Mouse (Mus musculus): ENCODE data around the gene Mb.
A peak's percentile ranks its signal among the peaks of the same experiment; 100 is the strongest.

Mb gene

GRCm38 (mm10) chr15:77025884-77026583 is 24.4 kb downstream of the Mb start:
- DNase-seq = no peak

- no peak for DNase-seq
Measured at GRCm38 (mm10) chr15:77022401-77022957, 28.0 kb downstream of the Mb start.

GRCm38 (mm10) chr15:77021851-77022250 is 28.6 kb downstream of the Mb start:
- DNase-seq = no peak

GRCm38 (mm10) chr15:77021056-77021455 is 29.4 kb downstream of the Mb start:
- DNase-seq = no peak

GRCm38 (mm10) chr15:77020136-77020535 is 30.3 kb downstream of the Mb start:
- DNase-seq = no peak

GRCm38 (mm10) chr15:77019533-77019932 is 30.9 kb downstream of the Mb start:
- DNase-seq = no peak

GRCm38 (mm10) chr15:77018740-77019340 is 31.6 kb downstream of the Mb start:
- DNase-seq = peak; percentile 59 to 69

GRCm38 (mm10) chr15:77017897-77018296 is 32.6 kb downstream of the Mb start:
- no peak for DNase-seq

- DNase-seq = no peak
Measured at GRCm38 (mm10) chr15:77016509-77016908, 34.0 kb downstream of the Mb start.

- DNase-seq = peak in 1 of 2 experiments; percentile 14
Measured at GRCm38 (mm10) chr15:77014985-77015384, 35.5 kb downstream of the Mb start.

- peak in 1 of 2 experiments; percentile 32 for DNase-seq
Measured at GRCm38 (mm10) chr15:77014431-77014830, 36.0 kb downstream of the Mb start.

GRCm38 (mm10) chr15:77013753-77014241 is 36.7 kb downstream of the Mb start:
- peak; percentile 61 to 74 for DNase-seq

- DNase-seq = no peak
Measured at GRCm38 (mm10) chr15:77008851-77009250, 41.6 kb downstream of the Mb start.

GRCm38 (mm10) chr15:77003868-77004215 is 46.6 kb downstream of the Mb start:
- peak; percentile 59 to 70 for DNase-seq

- DNase-seq = no peak
Measured at GRCm38 (mm10) chr15:77003173-77003867, 47.1 kb downstream of the Mb start.

- DNase-seq = peak; percentile 29 to 51
Measured at GRCm38 (mm10) chr15:76998878-76999588, 51.4 kb downstream of the Mb start.

GRCm38 (mm10) chr15:76998048-76998447 is 52.4 kb downstream of the Mb start:
- DNase-seq = no peak

- no peak for DNase-seq
Measured at GRCm38 (mm10) chr15:76994413-76994812, 56.1 kb downstream of the Mb start.

GRCm38 (mm10) chr15:76987542-76988094 is 62.9 kb downstream of the Mb start:
- peak; percentile 65 to 68 for DNase-seq

GRCm38 (mm10) chr15:76987137-76987536 is 63.3 kb downstream of the Mb start:
- no peak for DNase-seq

- DNase-seq = no peak
Measured at GRCm38 (mm10) chr15:76982745-76983144, 67.7 kb downstream of the Mb start.

- no peak for DNase-seq
Measured at GRCm38 (mm10) chr15:76979799-76980198, 70.7 kb downstream of the Mb start.

Measured in kidney, postnatal 4 days (tissue).